Mouse (Mus musculus): Measurements from ENCODE around the gene Sclt1.

The Sclt1 gene

DNA sequence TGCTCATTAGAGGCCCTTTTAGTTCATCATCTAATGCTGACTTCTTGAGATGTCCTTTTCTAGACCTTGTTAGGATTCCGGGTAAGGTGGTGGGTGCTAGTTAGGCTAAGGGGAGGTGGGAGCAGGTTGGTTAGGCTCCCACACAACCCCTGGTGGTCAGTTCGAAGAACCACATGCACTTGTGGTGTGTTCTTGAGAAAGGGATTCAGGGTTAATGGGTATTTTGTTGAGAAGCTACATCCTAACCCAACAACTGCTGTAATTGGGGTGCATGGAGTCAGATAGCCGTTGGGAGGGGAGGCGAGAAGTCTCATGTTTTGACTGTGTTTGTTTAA lies 136.0 kb downstream of the Sclt1 start:
- no peak for DNase-seq (ENCODE audit: low spot score in 2 of 2)

DNA sequence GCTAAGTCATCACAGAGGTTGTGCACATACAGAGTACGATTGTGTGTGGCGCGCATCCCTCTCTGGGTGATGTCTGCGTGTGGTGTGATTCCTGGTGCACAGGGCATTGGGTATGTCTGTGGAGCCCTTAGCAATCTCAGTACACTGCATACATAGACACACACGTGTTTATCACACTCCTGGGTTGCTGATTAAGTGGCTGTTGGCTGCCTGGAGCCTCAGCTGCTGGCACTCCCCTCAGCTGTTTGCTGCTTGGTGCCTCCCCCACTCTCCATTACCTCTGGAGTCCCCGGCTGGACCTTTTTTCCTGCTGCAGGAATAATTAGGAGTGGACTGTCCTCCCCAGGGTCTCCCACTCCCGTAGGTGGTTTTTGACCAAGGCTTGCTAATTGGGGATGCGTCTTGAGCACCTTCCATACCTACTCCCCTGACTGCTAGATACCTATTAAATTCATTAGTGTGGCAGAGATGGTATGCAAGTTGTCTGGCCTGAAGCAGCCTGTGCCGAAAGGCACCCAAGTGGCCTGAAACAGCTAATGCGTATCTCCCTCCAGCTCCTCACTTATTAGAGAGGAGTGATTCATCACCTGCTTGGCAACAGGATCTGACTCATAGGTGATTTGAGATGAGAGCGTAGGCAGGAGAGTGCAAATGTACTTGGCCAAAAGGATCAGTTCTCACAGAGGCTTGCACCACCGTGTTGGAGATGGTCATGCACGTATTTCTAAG lies 136.5 kb downstream of the Sclt1 start:
- no peak for DNase-seq (ENCODE audit: low spot score in 2 of 2)

DNA sequence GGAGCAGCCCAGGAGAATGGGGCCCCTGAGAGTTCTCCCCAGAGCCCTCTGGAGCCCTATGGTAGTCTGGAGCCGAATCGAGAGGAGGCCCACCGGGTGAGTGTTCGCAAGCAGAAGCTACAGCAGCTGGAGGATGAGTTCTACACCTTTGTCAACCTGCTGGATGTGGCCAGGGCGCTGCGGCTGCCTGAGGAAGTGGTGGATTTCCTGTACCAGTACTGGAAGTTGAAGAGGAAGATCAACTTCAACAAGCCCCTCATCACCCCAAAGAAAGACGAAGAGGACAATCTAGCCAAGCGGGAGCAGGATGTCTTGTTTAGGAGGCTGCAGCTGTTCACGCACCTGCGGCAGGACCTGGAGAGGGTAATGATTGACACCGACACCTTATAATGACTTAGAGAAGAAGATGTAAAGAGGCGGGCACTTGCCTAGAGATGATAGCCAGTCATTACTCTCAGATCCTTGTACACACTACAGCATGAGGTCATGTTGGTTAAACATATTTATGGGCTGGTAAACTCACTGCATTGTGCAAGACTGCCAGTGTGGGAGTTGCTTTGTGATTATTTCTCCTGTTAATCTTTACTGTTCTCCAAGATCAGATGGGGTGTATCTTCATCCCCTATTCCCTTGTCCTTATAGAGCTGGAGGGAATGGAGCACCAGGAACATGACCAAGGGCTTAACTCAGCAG lies 137.5 kb downstream of the Sclt1 start:
- DNase-seq (ENCODE audit: low spot score in 2 of 2) = no peak

DNA sequence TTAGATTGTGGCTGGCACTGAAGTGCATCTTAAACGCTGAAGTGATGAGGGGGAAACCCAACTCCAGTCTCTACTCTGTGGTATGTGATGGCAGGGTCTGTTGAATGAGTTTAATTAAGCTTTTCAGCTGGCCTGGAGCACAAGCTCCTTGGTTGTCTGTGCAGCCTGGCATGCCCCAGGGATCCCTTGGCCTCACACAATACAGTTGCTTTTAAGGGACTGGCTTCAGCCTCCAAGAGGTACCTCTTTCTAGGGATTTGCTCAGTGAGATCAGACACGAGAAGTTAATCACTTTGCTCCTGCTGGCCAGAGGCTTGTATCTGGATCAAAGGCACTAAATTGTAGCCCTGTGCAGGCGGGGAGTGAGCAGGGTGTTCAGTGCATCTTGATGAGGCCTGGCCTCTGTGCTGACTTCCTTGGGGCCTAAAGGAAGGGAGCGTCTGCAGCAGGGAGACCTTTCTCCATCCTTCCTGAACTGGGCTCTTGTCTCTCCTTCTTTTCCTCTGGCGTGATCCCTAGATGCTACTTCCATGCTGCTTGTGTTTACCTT lies 138.8 kb downstream of the Sclt1 start:
- no peak for DNase-seq (ENCODE audit: low spot score in 2 of 2)

DNA sequence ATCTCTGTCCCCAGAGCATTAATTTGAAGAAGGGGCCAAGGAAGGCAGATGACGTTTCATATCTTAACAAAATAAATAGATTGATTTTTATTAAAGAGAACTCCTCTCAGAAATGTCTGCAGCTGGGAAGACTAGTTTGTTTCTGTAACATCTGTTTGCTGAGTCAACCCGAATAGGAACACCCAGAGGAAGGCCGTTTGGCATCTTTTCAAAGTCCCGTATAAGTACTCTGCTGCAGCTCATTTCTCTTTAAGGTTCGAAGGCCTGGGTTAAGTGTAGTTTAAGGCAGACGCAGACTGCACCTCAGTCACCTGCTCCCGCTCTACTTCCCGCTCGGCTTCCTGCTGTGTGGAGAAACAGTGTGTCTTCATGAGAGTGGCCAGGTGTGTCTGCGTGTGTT lies 139.4 kb downstream of the Sclt1 start:
- no peak for DNase-seq (ENCODE audit: low spot score in 2 of 2)

DNA sequence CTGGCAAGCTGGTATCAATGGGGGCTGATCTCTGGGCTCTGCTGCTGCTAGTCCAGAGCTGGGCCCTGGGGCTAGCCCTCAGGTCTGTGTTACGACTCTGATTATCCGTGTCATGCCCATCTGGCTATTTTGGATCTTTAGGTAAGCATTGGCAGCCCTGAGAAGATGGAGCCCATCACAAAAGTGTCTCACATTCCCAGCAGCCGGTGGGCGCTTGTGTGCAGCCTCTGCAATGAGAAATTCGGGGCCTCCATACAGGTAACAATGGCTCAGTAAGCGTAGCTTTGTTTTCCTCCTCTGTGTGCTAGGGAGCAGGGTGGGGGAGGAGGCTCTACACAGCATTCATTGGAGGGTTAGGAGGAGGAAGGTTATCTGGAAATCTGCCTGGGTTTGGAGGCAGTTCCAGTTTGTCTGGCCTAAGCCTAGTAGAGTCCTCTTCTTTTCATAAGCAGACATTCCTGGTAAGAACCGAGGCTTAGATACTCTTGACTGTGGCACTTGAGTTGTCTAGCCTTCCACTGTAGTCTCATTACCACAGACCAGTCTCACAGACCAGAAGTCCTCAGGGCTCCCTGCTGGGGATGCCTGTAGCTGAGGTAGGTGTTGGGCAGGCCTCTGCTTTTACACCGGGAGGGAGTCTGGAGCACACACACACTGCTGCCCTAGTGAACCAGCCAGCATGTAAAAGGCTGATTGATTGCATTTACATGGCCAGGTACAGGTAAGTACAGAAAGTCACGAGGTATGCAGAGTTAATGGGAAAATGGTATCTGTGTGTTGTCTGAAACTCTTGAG lies 140.9 kb downstream of the Sclt1 start:
- DNase-seq (ENCODE audit: low spot score in 2 of 2) = no peak

DNA sequence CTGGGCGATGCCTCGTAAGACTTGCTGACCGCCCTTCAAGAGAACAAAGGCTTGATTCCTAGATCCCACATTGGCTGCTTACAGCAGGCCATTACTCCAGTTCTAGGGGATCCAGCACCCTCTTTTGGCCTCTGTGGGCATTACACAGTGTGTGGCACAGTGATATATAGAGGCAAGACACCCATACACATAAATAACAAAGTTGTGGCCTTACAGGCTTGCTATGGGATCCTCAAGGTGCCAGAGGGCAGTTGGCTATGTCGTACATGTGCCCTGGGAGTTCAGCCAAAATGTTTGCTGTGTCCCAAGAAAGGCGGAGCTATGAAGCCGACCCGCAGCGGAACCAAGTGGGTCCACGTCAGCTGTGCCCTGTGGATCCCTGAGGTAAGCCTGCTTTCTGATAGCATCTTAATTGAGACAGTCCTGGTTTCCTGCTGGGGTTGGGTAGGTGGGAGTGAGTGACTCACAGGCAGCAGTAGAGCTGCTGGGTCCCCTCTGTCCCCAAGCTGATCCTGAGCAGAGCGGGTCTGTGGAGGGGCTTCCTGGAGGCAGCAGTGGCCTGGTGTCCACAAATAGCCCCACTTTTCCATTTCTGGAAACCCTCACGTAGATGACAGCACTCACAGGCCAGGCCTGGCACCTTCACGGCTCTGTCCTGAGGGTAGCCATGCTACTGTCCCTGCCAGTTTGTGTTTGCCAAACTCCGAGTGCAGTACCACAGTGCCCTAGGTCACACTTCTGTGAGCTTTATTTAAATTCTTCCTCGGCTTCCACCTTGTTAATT lies 142.3 kb downstream of the Sclt1 start:
- no peak for DNase-seq (ENCODE audit: low spot score in 2 of 2)

DNA sequence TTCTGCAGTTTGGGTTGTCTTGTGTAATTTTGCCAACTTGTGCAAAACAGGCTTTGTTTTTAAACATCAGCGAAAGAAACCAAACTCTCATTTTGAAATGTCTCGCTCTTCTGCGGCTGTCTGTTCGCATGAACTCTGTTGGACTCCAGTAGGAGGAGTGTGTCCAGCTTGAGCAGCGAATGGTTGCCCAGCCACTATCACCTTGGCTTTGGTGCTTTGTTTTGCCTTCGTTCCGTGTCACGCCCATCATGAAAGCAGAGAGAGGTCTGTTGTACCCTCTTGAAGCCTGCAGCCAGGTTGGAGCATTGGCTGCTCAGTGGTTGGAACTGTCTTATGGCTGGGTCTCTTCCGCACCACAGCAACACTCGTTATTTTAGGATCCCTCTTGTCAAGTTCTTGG lies 143.1 kb downstream of the Sclt1 start:
- no peak for DNase-seq (ENCODE audit: low spot score in 2 of 2)

DNA sequence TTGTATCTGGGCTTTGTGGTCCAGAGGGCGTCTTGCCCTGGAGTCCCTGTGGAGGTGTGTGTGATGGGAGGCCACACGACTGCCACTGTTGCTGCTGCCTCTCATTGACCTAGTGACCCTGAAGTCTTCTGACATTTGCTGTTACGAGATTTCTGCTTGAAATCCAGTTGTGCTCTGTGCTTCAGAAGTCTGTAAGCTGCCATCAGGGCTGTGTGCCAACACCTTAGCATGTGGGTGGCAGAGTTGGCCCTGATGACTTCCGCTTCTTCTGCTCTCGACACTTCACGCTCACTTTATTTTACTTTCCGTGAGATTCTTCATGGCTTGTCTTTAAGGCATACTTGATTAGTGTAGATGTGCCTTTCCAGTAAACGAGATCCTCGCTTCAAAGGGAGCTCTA lies 143.9 kb downstream of the Sclt1 start:
- DNase-seq (ENCODE audit: low spot score in 2 of 2) = no peak

DNA sequence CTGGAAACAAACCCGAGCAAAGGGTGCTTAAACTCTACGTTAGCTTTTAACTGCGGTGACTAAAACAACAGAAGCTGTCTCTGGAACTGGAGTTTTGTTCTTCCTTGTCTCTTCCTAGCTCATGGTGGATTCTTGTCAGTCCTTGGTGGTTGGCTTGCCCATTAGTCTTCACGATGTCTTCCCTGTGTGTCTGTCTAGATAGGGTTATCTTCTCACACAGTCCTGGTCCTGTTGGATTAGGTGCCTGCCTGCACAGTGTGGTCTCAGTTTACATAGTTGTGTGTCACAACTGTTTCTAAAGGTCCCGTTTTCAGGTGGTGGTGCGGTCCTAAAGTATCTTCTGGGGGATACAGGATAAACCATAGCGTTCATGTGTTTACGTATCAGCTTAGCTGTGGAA lies 145.3 kb downstream of the Sclt1 start:
- DNase-seq (ENCODE audit: low spot score in 2 of 2) = no peak

DNA sequence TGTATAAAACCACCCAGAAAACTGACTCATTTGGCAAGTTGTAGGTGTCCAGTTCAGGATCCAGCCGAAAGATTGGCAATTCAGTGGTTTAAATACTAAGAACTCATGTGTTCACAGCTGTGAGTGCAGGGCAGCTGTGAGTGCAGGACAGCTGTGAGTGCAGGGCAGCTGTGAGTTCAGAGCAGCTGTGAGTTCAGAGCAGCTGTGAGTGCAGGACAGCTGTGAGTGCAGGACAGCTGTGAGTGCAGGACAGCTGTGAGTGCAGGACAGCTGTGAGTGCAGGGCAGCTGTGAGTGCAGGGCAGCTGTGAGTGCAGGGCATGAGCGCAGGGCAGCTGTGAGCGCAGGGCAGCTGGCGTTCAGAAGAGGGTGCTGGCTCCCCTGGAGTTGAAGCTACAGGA lies 147.3 kb downstream of the Sclt1 start:
- DNase-seq (ENCODE audit: low spot score in 2 of 2) = no peak

DNA sequence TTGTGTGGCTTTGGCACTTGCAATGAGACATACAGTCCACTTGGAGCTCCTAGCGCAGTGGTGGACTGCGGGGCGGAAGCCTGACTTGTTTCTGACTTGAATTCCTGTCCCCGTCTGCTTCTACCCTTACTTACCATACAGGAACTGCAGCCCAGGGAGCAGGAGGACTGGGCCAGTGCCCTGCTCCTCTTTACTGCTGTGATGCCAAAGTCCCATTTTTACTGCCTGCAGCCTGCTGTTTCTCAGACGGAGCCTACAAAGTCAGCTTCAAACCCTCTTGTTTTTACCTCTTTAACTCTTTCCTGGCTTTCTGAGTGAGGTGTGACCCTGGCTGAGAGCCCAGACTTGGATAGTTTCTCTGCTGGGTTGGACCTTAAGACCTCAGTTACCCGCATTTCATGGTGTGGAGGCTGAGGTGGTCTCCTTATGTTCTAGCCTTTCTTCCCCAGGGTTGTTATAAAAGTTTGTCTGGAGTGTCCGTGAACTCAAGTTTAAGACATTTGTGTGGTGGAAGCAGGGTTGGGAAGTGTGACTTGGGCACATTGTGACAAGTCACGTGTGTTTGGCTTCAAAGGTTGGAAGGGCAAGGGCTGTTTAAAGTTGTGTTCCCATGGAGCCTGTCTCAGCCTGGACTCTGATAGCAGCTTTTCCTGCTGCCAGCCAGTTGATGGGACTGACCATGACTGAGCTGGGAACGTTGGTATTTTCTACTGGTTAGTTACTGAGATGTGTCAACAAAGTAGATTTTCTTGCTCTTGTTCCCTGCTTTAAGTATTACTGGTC lies 148.0 kb downstream of the Sclt1 start:
- DNase-seq (ENCODE audit: low spot score in 2 of 2) = no peak

DNA sequence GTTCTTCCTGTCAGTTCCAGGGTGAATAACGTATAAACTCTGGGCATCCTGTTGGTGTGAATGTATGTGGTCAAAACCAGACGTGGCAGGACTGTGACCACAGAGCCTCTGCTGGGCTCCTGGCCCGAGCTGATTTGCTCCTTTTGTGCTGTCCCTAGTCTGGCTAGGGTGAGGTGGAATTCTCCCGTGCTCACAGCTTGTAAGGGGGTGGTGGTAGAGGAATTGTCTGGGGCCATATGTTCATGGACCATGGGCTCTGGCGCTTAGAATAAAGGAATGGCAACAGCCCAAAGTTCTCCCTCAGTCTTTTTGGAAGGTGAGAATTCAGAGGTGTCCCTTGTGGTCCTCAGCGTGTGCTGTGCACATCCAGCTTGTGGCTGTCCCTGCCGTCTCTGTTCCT lies 149.5 kb downstream of the Sclt1 start:
- DNase-seq (ENCODE audit: low spot score in 2 of 2) = no peak

DNA sequence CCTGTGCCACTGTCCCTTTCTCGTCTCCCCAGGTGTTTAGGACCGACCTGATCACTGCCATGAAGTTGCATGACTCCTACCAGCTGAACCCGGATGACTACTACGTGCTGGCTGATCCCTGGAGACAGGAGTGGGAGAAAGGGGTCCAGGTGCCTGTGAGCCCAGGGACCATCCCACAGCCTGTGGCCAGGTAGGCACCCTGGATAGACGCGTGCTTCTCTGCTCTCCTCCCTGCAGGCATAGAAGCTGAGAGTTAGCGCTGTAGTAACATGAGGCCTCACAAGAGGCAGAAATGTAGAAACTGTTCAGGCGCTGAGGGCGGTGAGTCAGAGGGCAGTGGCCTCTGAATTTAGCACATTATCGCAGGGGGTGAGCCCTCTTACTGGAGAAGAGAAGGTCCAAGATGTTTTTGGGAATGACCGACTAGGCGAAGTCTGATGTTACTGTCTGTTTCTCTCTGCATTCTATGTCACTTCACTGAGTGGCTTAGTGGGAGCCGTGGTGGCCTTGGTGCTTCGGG lies 150.6 kb downstream of the Sclt1 start:
- no peak for DNase-seq (ENCODE audit: low spot score in 2 of 2)

DNA sequence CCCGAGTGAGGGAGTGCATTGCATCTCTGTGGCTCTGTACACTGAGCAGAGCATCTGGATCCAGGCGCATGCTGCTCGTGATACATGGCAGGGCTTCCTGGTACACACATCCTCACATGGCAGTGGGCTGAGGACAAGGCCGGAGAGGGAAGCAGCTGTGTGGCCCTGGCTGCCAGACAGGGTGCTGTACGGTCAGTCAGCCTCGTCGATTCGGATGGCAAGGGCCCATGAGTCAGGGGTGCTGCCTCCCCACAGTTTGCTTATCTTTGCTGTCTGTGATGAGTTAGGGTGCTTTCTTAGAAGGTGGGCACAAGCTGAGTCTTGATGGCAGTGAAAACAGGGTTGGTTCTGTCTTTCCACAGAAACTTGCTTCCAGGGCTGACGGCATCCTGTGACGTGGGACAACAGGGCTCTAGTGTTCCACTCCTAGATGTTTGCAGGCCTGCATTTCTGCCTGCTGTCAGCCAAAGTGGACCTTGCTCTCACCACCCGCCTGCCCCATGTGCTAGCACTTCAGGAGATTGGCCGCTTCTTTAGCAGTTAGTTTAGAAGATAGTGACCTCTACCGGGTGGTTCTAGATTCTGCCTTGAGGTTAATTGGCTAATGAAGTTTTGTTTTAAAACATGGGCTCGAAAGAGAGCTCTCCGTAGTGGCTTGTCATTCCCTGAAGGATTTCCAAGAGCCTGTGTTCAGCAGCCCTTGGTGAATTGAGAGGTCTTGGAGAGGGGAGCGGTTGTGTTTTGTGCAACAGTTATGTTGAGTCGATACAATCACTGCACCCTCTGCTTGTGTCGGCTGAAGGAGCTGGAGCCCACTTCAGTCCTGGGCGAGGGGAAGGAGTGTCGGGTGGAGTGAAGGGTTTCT lies 151.4 kb downstream of the Sclt1 start:
- DNase-seq (ENCODE audit: low spot score in 2 of 2) = no peak

DNA sequence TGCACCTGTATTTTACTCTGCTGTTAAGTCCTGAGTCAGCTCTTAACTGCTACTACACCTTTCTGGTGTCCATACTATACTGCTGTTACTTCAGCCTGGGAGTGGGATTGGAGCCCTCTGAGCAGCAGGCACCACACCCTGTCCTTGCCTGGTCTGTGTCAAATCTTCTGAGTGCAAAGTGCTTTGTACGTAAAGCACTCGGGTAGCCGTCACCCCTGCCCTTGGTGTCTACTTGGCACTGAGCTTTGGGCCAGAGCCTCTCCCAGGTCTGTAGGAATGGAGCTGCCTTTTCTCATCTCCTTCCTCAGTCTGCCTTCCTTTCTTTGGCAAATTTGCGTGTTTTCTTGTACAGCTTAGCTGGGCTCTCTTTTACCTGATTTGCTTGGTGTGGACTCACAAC lies 152.3 kb downstream of the Sclt1 start:
- no peak for DNase-seq (ENCODE audit: low spot score in 2 of 2)

DNA sequence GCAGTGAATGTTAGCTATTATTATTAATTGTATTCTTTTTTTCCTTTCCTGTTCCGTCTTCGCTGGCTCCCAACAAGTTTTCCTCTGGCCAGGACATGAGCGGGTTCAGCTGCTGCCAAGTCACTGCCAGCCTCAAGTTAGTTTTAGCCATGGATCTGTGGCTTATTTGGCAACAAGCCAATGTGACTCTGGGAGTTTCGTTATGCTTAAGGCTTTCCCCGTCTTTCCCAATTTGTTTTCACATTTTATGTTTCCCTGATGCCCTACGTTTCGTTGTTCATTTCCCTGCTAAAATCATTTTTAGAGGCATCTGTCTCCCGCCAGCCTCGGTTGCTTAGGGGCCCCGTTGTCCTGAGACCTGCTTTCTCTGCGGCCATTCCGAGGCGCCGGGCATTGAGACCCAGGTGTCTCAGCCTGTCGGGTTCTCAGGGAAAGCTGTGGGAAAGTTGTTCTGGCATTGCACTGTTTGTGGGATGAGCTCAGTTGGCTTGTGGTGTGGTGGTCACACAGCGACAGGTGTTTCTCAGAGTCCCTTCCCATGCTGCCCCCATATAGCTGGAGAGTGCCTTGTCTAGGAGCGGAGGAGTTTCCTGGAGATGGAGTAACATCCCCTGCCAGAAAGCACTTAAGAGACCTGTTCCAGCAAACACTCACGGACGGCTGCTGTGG lies 152.9 kb downstream of the Sclt1 start:
- DNase-seq (ENCODE audit: low spot score in 2 of 2) = no peak

DNA sequence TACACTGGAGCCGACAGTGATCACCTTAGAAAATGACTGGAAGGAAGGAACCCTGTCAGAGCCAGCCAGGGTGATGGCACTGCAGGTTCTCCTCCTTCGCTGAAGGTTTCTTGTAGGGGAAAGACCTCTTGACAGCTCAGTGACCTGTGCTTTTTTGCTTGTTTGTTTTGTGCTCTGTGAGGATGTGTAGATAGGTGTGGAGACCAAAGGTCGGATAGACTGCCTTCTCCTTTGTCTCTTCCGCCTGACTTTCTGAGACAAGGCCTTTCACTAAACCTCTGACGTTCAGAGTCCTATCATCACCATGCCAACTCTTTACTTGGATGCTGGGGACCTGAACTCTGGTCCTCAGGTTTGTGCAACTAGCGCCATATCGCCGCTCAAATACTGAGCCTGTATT lies 153.8 kb downstream of the Sclt1 start:
- DNase-seq (ENCODE audit: low spot score in 2 of 2) = no peak

DNA sequence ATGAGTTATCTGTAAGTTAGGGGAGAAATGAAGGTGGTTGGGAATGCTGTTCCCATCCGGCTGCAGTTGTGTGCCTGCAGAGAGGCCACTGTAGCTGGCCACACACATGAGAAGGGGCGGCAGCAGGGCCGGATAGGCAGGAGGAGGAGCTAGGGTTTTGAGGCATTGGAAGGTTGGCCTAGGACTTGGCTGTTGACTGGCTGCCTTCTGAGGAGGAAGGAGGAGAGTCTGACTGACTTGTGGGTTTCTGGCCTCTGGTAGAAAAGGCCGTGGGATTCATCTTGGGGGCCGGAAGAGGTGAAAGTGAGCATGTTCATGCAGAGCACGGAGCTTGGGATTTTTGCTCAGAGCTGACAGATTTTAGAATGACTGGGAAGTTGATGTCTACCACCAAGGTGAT lies 154.7 kb downstream of the Sclt1 start:
- no peak for DNase-seq (ENCODE audit: low spot score in 2 of 2)

Measured in frontal cortex, postnatal 10 days (tissue).